Mouse (Mus musculus) myocyte (in vitro differentiated cells): ENCODE results near the gene Eps8. TPM values are rescaled to one million over a fixed set of nuclear protein-coding genes. Genes with fewer than 3 reads are reported as not detected.

ENCODE experiments used
- H3K27me3 ChIP-seq: one replicate; pipeline ENCODE4 v1.6.1; 2011; ENCODE audit not compliant: control insufficient read depth, insufficient read depth, insufficient read length
- H3K36me3 ChIP-seq: one replicate; pipeline ENCODE4 v1.6.1; 2011; ENCODE audit not compliant: control insufficient read depth, insufficient read depth
- H3K4me2 ChIP-seq: one replicate; pipeline ENCODE4 v1.6.1; 2011; ENCODE audit warnings: low read depth, control low read depth
- H3K4me3 ChIP-seq: one replicate; pipeline ENCODE4 v1.5.1; 2011; ENCODE audit warnings: mild to moderate bottlenecking, control low read depth, moderate library complexity
- H3K79me2 ChIP-seq: one replicate; pipeline ENCODE4 v1.6.1; 2011; ENCODE audit not compliant: control insufficient read depth, insufficient read depth
- H3ac ChIP-seq: one replicate; pipeline ENCODE4 v1.6.1; 2011; ENCODE audit not compliant: control insufficient read depth, insufficient read length
- CEBPB ChIP-seq: IDR thresholded peaks from 2 replicates; pipeline ENCODE4 v1.6.1; 2011; ENCODE audit warnings: mild to moderate bottlenecking, moderate library complexity; ENCODE audit not compliant: poor library complexity, insufficient read depth, severe bottlenecking
- E2F4 ChIP-seq: IDR thresholded peaks from one replicate; pipeline ENCODE4 v1.6.1; 2011; ENCODE audit warnings: mild to moderate bottlenecking, control low read depth, moderate library complexity; ENCODE audit not compliant: insufficient read depth
- MAX ChIP-seq: IDR thresholded peaks from one replicate; pipeline ENCODE4 v1.6.1; 2011; ENCODE audit warnings: low read depth, mild to moderate bottlenecking, control low read depth
- MYOD1 ChIP-seq, 3 experiments: IDR thresholded peaks; one replicate each; pipeline ENCODE4 v1.6.1; 2011; ENCODE audit warnings: control low read depth in 2 of 3, low read depth in 2 of 3, mild to moderate bottlenecking in 2 of 3, moderate library complexity in 1 of 3; ENCODE audit not compliant: insufficient read length in 2 of 3, control insufficient read depth in 1 of 3
- MYOG ChIP-seq, 3 experiments: IDR thresholded peaks; one replicate each; pipeline ENCODE4 v1.6.1; 2011; ENCODE audit warnings: control low read depth in 2 of 3, low read depth in 2 of 3, mild to moderate bottlenecking in 2 of 3; ENCODE audit not compliant: insufficient read length in 2 of 3, control insufficient read depth in 1 of 3, insufficient read depth in 1 of 3
- POLR2A ChIP-seq: IDR thresholded peaks from one replicate; pipeline ENCODE4 v1.6.1; 2011; ENCODE audit warnings: low read depth, mild to moderate bottlenecking, control low read depth, moderate library complexity; ENCODE audit not compliant: insufficient read length
- POLR2AphosphoS2 ChIP-seq: IDR thresholded peaks from one replicate; pipeline ENCODE4 v1.6.1; 2011; ENCODE audit warnings: low read depth, control low read depth; ENCODE audit not compliant: insufficient read length
- REST ChIP-seq: IDR thresholded peaks from one replicate; pipeline ENCODE4 v1.6.1; 2011; ENCODE audit warnings: mild to moderate bottlenecking, control low read depth, moderate library complexity; ENCODE audit not compliant: insufficient read depth, insufficient read length
- SRF ChIP-seq: IDR thresholded peaks from one replicate; pipeline ENCODE4 v1.6.1; 2011; ENCODE audit warnings: low read depth; ENCODE audit not compliant: control insufficient read depth, insufficient read length
- TCF12 ChIP-seq: IDR thresholded peaks from one replicate; pipeline ENCODE4 v1.6.1; 2011; ENCODE audit warnings: mild to moderate bottlenecking, control low read depth; ENCODE audit not compliant: poor library complexity, insufficient read depth, severe bottlenecking
- TCF3 ChIP-seq: IDR thresholded peaks from one replicate; pipeline ENCODE4 v1.6.1; 2011; ENCODE audit warnings: low read depth, control low read depth; ENCODE audit not compliant: insufficient read length
- USF1 ChIP-seq: IDR thresholded peaks from one replicate; pipeline ENCODE4 v1.6.1; 2011; ENCODE audit warnings: low read depth, mild to moderate bottlenecking, control low read depth, moderate library complexity
- polyA plus RNA-seq: library from polyadenylated mRNA; unstranded; fragments of >200 nt; fragmentation: generic; extraction: Trizol; gene quantifications from one replicate; pipeline ENCODE4 v1.2.1, GENCODE M21; 2012; ENCODE audit warnings: missing spikeins

Eps8 gene
- polyA plus RNA-seq, 1 experiment = 12.4 TPM

GRCm38 (mm10) chr6:137556636-137557035 lies 98.0 kb downstream of the Eps8 start:
- no peak overlapping the region for H3K4me2 ChIP-seq
- no peaks in the 10 kb centered on the region for H3K27me3 ChIP-seq
- no peak for TF ChIP-seq REST
- no peak for TF ChIP-seq TCF12
- no peak for TF ChIP-seq MYOD1 (IDR thresholded peaks at IDR 0.05; ENCODE audit: control insufficient read depth in 1 of 3, insufficient read length in 2 of 3, low read depth in 2 of 3)
- no peak for TF ChIP-seq E2F4
- no peak for TF ChIP-seq USF1
- TF ChIP-seq TCF3 = no peak
- TF ChIP-seq CEBPB = no peak
- TF ChIP-seq POLR2A = no peak
- TF ChIP-seq SRF = no peak
- no peak for TF ChIP-seq MYOG (IDR thresholded peaks at IDR 0.05; ENCODE audit: control insufficient read depth in 1 of 3, insufficient read depth in 1 of 3, insufficient read length in 2 of 3, low read depth in 2 of 3)
- no peak for TF ChIP-seq MAX
- no peak overlapping the region for H3K4me3 ChIP-seq
- H3K79me2 ChIP-seq = no peaks in the 10 kb centered on the region
- no peak overlapping the region for H3ac ChIP-seq
- no peaks in the 10 kb centered on the region for H3K36me3 ChIP-seq

GRCm38 (mm10) chr6:137550181-137550580 lies 104.5 kb downstream of the Eps8 start:
- no peaks in the 10 kb centered on the region for H3K79me2 ChIP-seq
- H3K36me3 ChIP-seq = no peaks in the 10 kb centered on the region
- TF ChIP-seq POLR2AphosphoS2 (no peak), E2F4 (no peak), POLR2A (no peak), REST (no peak), TCF12 (no peak), SRF (no peak), CEBPB (no peak), MYOD1 (IDR thresholded peaks at IDR 0.05; ENCODE audit: control insufficient read depth in 1 of 3, insufficient read length in 2 of 3, low read depth in 2 of 3) (no peak), MYOG (IDR thresholded peaks at IDR 0.05; ENCODE audit: control insufficient read depth in 1 of 3, insufficient read depth in 1 of 3, insufficient read length in 2 of 3, low read depth in 2 of 3) (no peak), TCF3 (no peak), USF1 (no peak), MAX (no peak)
- no peaks in the 10 kb centered on the region for H3K27me3 ChIP-seq
- no peak overlapping the region for H3K4me2 ChIP-seq
- no peak overlapping the region for H3K4me3 ChIP-seq
- H3ac ChIP-seq = no peak overlapping the region

- Histone ChIP-seq H3ac (no peak overlapping the region), H3K27me3 (no peaks in the 10 kb centered on the region), H3K4me2 (no peak overlapping the region), H3K4me3 (no peak overlapping the region), H3K79me2 (no peaks in the 10 kb centered on the region), H3K36me3 (no peaks in the 10 kb centered on the region)
- TF ChIP-seq MYOD1 (IDR thresholded peaks at IDR 0.05; ENCODE audit: control insufficient read depth in 1 of 3, insufficient read length in 2 of 3, low read depth in 2 of 3) (no peak), CEBPB (no peak), TCF3 (no peak), POLR2A (no peak), MYOG (IDR thresholded peaks at IDR 0.05; ENCODE audit: control insufficient read depth in 1 of 3, insufficient read depth in 1 of 3, insufficient read length in 2 of 3, low read depth in 2 of 3) (no peak), REST (no peak), TCF12 (no peak), MAX (no peak), USF1 (no peak), POLR2AphosphoS2 (no peak), E2F4 (no peak), SRF (no peak)
These were observed 106.1 kb downstream of the Eps8 start for GRCm38 (mm10) chr6:137548613-137549012.

- no peak overlapping the region for H3K4me3 ChIP-seq
- TF ChIP-seq MAX = no peak
- H3K4me2 ChIP-seq = no peak overlapping the region
- H3K27me3 ChIP-seq = no peaks in the 10 kb centered on the region
- H3ac ChIP-seq = no peak overlapping the region
- no peaks in the 10 kb centered on the region for H3K79me2 ChIP-seq
- H3K36me3 ChIP-seq = no peaks in the 10 kb centered on the region
These were observed 107.1 kb downstream of the Eps8 start for GRCm38 (mm10) chr6:137547555-137547954.

GRCm38 (mm10) chr6:137546101-137546500 lies 108.6 kb downstream of the Eps8 start:
- TF ChIP-seq E2F4 (no peak), TCF12 (no peak), TCF3 (no peak), SRF (no peak), MAX (no peak), POLR2AphosphoS2 (no peak), MYOD1 (IDR thresholded peaks at IDR 0.05; ENCODE audit: control insufficient read depth in 1 of 3, insufficient read length in 2 of 3, low read depth in 2 of 3) (no peak), USF1 (no peak), REST (no peak), MYOG (IDR thresholded peaks at IDR 0.05; ENCODE audit: control insufficient read depth in 1 of 3, insufficient read depth in 1 of 3, insufficient read length in 2 of 3, low read depth in 2 of 3) (no peak)
- H3K36me3 ChIP-seq = no peaks in the 10 kb centered on the region
- H3K4me3 ChIP-seq = no peak overlapping the region
- H3K27me3 ChIP-seq = no peaks in the 10 kb centered on the region
- H3ac ChIP-seq = no peak overlapping the region
- H3K79me2 ChIP-seq = no peaks in the 10 kb centered on the region
- H3K4me2 ChIP-seq = no peak overlapping the region
